Mouse (Mus musculus): ENCODE measurements around the gene Gm20894. TPM values are rescaled to one million over a fixed set of nuclear protein-coding genes. Genes with fewer than 3 reads are reported as not detected.

The Gm20894 gene
- not detected in 2 replicates for polyA plus RNA-seq (2012; rRNA removed)

DNA sequence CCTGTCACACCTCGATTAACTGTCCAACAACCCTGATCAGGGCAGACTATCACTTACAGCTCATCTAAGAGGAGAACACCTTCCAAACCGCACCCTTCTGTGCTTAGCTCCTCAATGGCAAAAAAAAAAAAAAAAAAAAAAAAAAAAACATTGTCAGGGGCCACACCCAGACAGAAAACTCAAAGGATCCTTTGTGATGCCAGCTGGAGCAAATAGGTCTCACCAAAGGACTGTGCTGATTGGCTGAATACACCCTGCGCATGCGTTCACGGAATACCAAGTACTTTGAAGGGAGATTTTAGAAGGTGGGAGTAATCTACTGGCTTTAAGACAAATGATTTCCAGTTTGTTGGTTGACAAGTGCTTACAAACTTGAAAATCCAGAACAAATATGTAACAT is at the start of gene Gm20894:
Gm20894 (minus strand) TSS at position 101 of the 400 bp plus-strand sequence.

